Mouse (Mus musculus): ENCODE measurements at regions not wholly inside any gene's neighbourhood (a gene's known extent, or its start where the extent isn't known, plus 50 kb on each side); places are given as distances from the start of the nearest gene placed in this dataset.

DNA sequence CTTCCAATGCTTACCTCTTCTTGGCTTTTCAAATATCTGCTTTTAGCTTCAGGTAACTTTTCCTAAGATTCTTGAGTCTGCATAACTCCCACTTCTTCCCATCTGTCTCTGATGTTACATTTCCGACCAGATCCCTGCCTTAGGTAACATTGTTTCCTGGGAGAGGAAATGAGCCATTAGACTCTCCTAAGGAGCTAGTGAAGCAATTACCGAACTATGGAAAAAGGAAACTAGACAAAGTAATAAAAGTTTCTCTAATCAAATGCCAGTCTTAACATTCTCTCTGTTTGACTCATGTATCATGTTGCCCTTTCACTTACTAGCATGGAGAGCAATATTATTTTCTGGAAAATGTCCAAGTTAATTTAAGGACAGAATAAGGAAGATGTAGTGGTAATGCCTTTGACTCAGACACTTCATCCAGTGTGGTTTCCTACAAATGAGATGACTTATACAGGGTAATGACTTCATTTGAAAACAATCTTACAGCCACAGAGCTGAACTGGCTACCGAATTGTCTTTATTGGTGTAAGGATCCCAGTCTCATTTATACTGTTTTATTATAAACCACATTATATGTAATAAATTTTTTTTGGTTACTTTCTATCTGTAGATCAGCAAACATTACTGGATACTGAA, 263.8 kb upstream of the Fam84a start:
- DNase-seq, result no peak
- intact Hi-C loops (cut with DNase I), result no loop called here

GRCm38 (mm10) chr12:14411102-14411501, 259.2 kb upstream of the Fam84a start:
- intact Hi-C loops (cut with DNase I), result no loop called here
- DNase-seq, result no peak

- no peak for DNase-seq
- intact Hi-C loops (cut with DNase I), result no loop called here
These were observed 253.9 kb upstream of the Fam84a start for GRCm38 (mm10) chr12:14405796-14406195.

- intact Hi-C loops (cut with DNase I), result no loop called here
- DNase-seq, result no peak
These were observed 224.4 kb upstream of the Fam84a start for GRCm38 (mm10) chr12:14376211-14376610.

GRCm38 (mm10) chr12:14338244-14338799, 186.5 kb upstream of the Fam84a start:
- DNase-seq, result no peak
- intact Hi-C loops (cut with DNase I), result no loop called here

- intact Hi-C loops (cut with DNase I), result no loop called here
- no peak for DNase-seq
These were observed 186.0 kb upstream of the Fam84a start for GRCm38 (mm10) chr12:14337813-14338212.

DNA sequence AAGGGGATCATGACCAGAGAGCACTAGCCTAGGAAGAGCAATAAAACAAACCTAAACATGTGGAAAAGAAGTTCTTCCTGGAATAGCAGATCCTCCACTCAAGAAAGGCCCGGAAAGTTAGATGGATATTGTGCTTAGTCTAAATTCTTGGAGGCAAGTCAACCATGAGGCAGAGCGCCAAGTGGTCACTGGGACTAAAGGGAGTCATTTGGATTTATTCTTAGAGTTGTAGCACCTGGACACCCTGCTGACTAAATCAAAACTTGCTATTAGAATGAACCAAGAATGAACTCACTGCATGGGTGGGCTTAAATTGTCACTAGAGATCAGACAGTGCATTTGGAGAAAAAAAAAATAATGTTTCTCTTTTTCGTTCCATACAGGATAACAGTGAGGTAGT, 166.8 kb upstream of the Fam84a start:
- intact Hi-C loops (cut with DNase I), result loop anchor here (10.0 kb wide), 1 partner anchor 714 kb away; no protein-coding TSS in a partner anchor

GRCm38 (mm10) chr12:14316392-14316791, 164.5 kb upstream of the Fam84a start:
- DNase-seq, result no peak
- intact Hi-C loops (cut with DNase I), result loop anchor here (1.0 to 10.0 kb wide), 2 partner anchors 472 to 712 kb away; no protein-coding TSS in a partner anchor

More for the DNA sequence above, 166.8 kb upstream of the Fam84a start:
- no peak for DNase-seq

DNA sequence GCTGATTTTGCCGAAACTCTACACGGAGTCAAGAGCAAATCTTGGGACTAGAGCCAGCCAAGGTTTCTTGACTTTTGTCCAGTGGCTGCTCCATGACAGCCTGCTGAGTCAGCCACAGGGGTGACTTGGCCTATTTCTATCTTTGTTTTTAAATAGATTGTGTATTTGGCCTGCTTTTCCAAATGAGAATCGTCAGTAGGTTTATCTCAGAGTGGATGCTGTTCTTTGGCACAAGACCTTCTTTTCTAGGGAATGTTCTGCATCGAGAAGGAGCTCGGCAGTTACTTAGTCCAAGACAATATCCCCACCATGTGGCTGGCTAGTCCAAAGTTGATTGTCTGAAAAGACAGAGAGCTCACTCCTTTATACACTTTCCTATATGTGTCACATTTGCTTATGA, 163.9 kb upstream of the Fam84a start:
- intact Hi-C loops (cut with DNase I), result loop anchor here (1.0 to 10.0 kb wide), 2 partner anchors 471 to 711 kb away; no protein-coding TSS in a partner anchor
- peak; percentile 4 to 5 for DNase-seq

DNA sequence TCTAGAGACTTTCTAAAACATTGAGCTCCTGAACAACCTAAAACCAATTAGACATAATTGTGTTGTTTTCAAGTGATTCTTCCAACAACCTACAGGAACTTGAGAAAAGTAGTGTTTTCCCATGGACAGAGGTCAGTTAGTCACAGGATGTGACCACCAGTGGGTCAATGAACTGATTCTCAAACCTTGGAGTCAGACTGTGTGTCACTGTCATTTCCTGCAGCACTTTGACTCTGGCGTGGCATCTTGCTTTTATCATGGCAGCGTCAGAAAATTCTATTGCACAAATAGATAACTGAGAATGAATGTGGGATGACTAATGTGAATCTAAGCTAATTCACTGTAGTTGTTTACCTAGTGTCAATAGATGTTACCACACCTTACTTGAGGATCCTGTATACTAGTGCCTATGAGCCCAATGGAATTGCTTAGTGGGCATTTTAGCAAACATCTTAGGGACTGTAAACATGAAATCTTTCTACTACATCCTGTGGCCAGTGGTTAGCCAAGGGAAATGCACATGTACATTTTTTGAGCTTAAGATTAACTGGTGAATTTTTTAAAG, 150.6 kb upstream of the Fam84a start:
- no peak for DNase-seq
- intact Hi-C loops (cut with DNase I), result no loop called here

GRCm38 (mm10) chr12:14301676-14302365, 150.0 kb upstream of the Fam84a start:
- intact Hi-C loops (cut with DNase I), result no loop called here
- no peak for DNase-seq

- intact Hi-C loops (cut with DNase I), result no loop called here
- DNase-seq, result no peak
These were observed 140.2 kb upstream of the Fam84a start for GRCm38 (mm10) chr12:14292083-14292482.

GRCm38 (mm10) chr12:14287657-14288056, 135.8 kb upstream of the Fam84a start:
- no peak for DNase-seq
- intact Hi-C loops (cut with DNase I), result no loop called here

- intact Hi-C loops (cut with DNase I), result no loop called here
- DNase-seq, result no peak
These were observed 134.8 kb upstream of the Fam84a start for GRCm38 (mm10) chr12:14286676-14287075.

DNA sequence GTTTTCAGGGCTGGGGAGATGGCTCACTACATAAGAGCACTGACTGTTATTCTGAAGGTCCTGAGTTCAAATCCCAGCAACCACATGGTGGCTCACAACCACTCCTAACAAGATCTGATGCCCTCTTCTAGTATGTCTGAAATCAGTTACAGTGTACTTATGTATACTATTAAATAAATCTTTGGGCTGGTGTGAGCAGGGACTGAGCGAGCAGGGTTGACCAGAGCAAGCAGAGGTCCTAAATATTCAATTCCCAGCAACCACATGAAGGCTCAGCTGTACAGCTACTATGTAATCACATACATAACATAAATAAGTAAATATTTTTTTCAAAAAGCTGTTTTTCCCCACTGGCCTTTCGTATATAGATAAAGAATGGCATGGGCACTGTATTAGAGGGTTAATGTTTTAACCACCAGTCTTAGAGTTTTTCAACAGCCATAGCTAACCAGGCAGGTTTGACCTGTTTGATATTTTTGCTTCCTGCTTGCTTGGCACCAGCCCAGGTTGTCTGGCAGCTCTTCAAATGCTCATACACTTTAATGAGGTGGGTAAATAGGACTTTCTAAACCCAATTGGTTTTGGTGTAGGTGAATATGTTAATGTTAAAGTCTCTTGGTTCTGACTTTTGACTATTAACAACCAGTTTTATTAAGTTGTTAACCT, 134.1 kb upstream of the Fam84a start:
- intact Hi-C loops (cut with DNase I), result no loop called here
- DNase-seq, result no peak

GRCm38 (mm10) chr12:14283106-14283692, 131.3 kb upstream of the Fam84a start:
- intact Hi-C loops (cut with DNase I), result no loop called here
- DNase-seq, result no peak

DNA sequence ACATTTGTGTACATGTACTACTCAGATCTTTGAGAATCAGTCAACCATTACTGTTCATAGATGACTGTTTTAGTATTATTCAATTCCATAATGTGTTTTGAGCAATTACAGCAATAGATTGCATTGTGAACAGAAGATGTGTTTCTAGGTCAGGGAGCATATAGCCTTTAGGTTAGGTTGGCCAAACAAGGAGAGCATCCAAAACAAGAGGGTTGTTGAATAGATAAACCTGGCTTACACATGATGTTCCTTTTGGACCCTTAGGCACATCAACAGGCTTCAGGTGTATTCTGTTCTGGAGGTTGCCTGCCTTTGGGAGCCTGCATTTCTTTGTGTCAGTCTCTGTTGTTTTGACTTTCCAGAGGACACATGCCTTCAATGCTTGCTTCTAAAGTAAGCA, 123.4 kb upstream of the Fam84a start:
- intact Hi-C loops (cut with DNase I), result no loop called here
- no peak for DNase-seq

DNA sequence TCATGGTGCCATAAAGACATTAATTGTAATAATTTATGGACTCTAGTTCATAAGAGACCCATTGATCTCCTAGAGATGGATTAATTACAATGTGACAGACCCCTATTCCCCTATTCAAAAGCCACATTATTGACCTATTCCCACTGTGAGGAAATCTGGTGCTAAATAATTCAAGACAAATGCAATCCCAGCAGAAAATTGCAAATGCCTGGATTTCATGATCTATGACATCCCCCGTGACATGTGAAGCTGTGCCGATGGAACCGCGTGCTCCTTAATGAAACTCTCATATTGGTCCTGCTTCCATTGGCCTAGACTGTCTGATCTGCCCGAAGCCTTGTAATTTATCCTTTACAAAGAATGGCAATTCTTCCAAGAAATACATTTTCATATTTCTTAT, 122.9 kb upstream of the Fam84a start:
- intact Hi-C loops (cut with DNase I), result no loop called here
- no peak for DNase-seq

DNA sequence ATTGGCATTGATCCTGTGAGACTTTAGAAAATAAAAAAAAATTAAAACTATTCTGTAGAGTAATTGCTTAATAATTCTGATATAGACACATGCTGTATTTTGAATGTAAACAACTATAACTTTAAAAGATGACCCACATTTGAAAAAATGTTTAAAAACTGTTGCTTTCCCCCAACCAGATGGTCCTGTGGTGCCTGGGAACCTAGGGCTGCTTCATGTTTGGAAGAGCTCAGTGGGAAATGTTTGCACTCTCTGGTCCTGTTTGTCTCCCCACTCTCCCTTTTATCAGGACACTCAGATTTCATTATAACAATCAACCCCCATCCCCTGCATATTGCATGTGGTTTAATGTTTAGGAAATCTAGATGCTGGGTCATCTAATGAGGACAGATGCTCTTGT, 119.4 kb upstream of the Fam84a start:
- intact Hi-C loops (cut with DNase I), result no loop called here
- DNase-seq, result no peak

DNA sequence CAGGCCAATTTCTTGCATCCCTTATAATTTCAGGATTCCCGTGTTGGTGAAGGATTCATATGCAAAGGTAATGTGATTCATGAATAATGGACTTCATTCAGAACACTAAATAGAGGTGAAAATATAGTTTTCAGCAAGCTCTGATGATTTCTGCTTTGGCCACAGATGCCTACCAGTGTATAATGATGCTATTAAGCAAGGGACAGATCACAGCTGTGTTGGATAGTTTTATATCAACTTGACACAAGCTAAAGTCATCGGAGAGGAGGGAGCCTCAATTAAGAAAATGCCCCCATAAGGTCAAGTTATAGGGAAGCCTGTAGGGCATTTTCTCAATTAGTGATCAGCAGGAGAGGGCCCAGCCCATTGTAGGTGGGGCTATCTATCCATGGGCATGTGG, 109.2 kb upstream of the Fam84a start:
- intact Hi-C loops (cut with DNase I), result no loop called here
- DNase-seq, result no peak

- intact Hi-C loops (cut with DNase I), result no loop called here
- no peak for DNase-seq
These were observed 108.4 kb upstream of the Fam84a start for GRCm38 (mm10) chr12:14260288-14260687.

Measured in heart, postnatal 36 days (tissue).